Mouse (Mus musculus) liver, embryonic 16.5 days (tissue): ENCODE results near the gene Smox. TPM values are rescaled to one million over a fixed set of nuclear protein-coding genes. Genes with fewer than 3 reads are reported as not detected.
A peak's percentile ranks its signal among the peaks of the same experiment; 100 is the strongest.

Experiments
- ATAC-seq: fragments of 200-750 bp; cut with Nextera tagmentation; 2 replicates; pipeline ENCODE4 v1.8.0; 2017; ENCODE audit warnings: low read depth, mild to moderate bottlenecking, moderate number of reproducible peaks, moderate library complexity
- H3K27ac ChIP-seq: fragments of 300-500 bp; sonication (generic); 2 replicates; pipeline ENCODE4 v1.5.1; 2014; ENCODE audit warnings: mild to moderate bottlenecking, low read length
- H3K27me3 ChIP-seq: fragments of 300-500 bp; sonication (generic); 2 replicates; pipeline ENCODE4 v1.6.1; 2014; ENCODE audit warnings: low read depth, low read length, mixed read lengths; ENCODE audit not compliant: control insufficient read depth, insufficient read depth
- H3K36me3 ChIP-seq: fragments of 300-500 bp; sonication (generic); 2 replicates; pipeline ENCODE4 v1.6.1; 2014; ENCODE audit warnings: mild to moderate bottlenecking; ENCODE audit not compliant: control insufficient read depth, insufficient read depth
- H3K4me1 ChIP-seq: fragments of 300-500 bp; sonication (generic); 2 replicates; pipeline ENCODE4 v1.6.1; 2014; ENCODE audit warnings: low read depth, low read length, mixed read lengths; ENCODE audit not compliant: control insufficient read depth
- H3K4me2 ChIP-seq: fragments of 300-500 bp; sonication (generic); 2 replicates; pipeline ENCODE4 v1.6.1; 2014; ENCODE audit warnings: low read depth, low read length, mixed read lengths
- H3K4me3 ChIP-seq: fragments of 300-500 bp; sonication (generic); 2 replicates; pipeline ENCODE4 v1.5.1; 2014; ENCODE audit warnings: low read depth, mild to moderate bottlenecking, low read length
- H3K9ac ChIP-seq: fragments of 300-500 bp; sonication (generic); 2 replicates; pipeline ENCODE4 v1.6.1; 2014; ENCODE audit warnings: low read depth, low read length
- H3K9me3 ChIP-seq: fragments of 300-500 bp; sonication (generic); replicated peaks from 2 replicates; pipeline ENCODE4 v1.6.1; 2016; ENCODE audit warnings: low read length; ENCODE audit not compliant: control insufficient read depth
- WGBS: fragments of 180-500 bp; shearing (Covaris S2); extraction: QIAGEN DNeasy Blood & Tissue Kit; methylation state at CpG from one replicate; pipeline ENCODE4 v1.1.7; 2014; ENCODE audit not compliant: insufficient replicate concordance; 5-methylcytosine and 5-hydroxymethylcytosine counted together
- polyA plus RNA-seq: library from polyadenylated mRNA; unstranded; fragments of >200 nt; fragmentation: Nextera tagmentation; extraction: Ambion mirVana; gene quantifications from 2 replicates; pipeline ENCODE4 v1.2.1, GENCODE M21; 2015

The Smox gene
- polyA plus RNA-seq, 1 experiment from 2014 or later = 89.1 TPM

DNA sequence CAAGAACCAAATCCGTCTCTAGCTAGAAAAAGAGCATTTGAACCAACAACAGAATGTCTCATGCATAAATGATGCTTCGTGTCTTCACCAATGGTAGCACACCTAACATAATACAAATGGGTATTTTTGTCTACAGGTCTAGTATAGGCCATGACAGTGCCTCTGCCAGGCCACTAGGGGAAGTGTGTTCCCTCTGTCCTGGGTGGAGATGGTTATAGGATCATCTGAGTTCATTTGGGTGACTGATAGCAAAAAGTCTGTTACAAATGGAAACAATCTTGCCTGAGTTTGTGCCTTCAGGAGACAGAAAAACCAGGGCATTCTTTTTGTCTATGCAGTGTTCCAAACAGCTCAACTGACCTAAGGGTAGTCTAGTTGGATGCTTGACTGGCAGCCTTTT, 2.4 kb upstream of the Smox start:
- no peaks in the 10 kb centered on the region for H3K36me3 ChIP-seq
- no peaks in the 10 kb centered on the region for H3K27me3 ChIP-seq
- H3K4me3 ChIP-seq = no peak overlapping the region
- no peak overlapping the region for H3K4me2 ChIP-seq
- no peak for ATAC-seq
- H3K9me3 ChIP-seq = no peaks in the 10 kb centered on the region
- peaks cover 21% of the 10 kb centered on the region for H3K4me1 ChIP-seq
- H3K9ac ChIP-seq = no peak overlapping the region
- H3K27ac ChIP-seq = no peak overlapping the region
- 68% methylated on average over 2 of the region's 2 CpGs for WGBS

DNA sequence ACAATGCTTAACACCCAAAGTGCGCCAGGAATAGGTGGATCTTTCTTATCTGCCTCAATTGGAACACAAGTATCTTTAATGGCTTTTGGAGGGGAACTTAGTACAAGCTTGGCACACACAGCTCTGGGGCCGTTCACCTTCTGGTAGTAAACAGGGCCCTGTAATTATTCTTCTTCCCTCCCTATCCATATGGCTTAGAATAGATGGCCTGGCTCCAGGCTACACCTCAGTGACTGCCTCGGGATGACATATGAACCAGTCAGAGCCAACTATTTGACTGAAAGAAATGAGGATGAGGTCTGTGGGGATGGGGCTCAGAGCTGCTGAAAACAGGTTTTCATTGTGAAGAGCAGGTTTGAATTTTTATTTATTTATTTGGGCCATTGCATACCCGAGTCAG, 1.7 kb upstream of the Smox start:
- Histone ChIP-seq H3K4me3 (no peak overlapping the region), H3K4me1 (peaks cover 25% of the 10 kb centered on the region), H3K27ac (no peak overlapping the region), H3K27me3 (no peaks in the 10 kb centered on the region), H3K9ac (no peak overlapping the region), H3K4me2 (no peak overlapping the region; the same call in 1 of the 2 replicates), H3K9me3 (no peaks in the 10 kb centered on the region), H3K36me3 (no peaks in the 10 kb centered on the region)
- ATAC-seq = no peak
- WGBS = 67% methylated on average over 4 of the region's 4 CpGs

DNA sequence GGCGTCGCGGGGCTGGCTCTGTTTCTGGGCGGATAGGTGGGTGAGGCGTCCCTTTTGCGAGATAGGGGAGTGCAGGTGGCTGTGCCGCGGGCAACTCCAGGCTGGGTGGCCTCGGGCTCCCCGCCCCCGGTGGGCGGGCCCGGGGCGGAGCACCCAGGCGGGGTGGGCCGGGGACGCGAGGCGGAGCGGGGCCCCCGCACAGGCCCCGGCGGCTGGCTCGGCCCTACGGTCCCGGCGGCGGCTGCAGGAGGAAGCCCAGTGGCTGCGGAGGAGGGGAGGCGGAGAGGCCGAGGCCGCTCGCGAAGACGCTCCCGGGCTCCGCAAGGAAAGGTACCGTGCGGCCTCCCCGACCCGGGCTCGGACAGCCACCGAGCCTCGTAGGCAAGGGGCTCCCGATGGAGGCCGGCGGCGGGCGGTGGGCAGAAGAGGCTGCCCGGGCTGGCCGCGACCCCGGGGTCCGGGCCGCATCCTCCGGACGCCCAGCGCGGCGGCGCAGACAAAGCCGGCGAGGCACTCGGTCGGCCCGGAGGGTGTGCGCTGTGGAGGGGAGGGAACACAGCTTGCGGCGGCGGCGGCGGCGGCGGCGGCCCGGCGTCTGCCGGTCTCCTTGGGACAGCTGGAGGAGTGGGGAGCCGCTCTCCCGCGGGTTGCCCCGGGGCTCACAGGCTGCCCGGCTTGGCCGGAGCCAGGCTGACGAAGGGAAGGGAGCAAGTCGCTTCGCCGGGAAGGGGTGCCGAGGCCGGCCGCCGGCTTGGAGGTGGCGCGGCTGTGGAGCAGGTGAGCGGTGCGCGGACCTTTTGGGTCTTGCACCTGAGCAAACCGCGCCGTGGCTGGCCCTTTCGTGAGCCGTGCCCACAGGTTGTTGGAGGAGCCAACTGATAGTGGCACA, 655 bp downstream of the Smox start:
- H3K9me3 ChIP-seq = no peaks in the 10 kb centered on the region
- peak overlapping the region; percentile 98 for H3K9ac ChIP-seq
- under 1% methylated on average over 100 of the region's 102 CpGs for WGBS
- peak; percentile 97 for ATAC-seq
- H3K36me3 ChIP-seq = no peaks in the 10 kb centered on the region
- no peaks in the 10 kb centered on the region for H3K27me3 ChIP-seq
- peak overlapping the region; percentile 97 for H3K4me3 ChIP-seq
- peaks cover 48% of the 10 kb centered on the region for H3K4me1 ChIP-seq
- H3K27ac ChIP-seq = peak overlapping the region; percentile 94
- H3K4me2 ChIP-seq = peak overlapping the region; percentile 84

GRCm38 (mm10) chr2:131492596-131493139, 1.4 kb downstream of the Smox start:
- H3K4me1 ChIP-seq = peaks cover 54% of the 10 kb centered on the region
- WGBS = 35% methylated on average over 10 of the region's 10 CpGs
- no peak for ATAC-seq
- no peaks in the 10 kb centered on the region for H3K36me3 ChIP-seq
- no peaks in the 10 kb centered on the region for H3K9me3 ChIP-seq
- H3K9ac ChIP-seq = peak overlapping the region; percentile 98
- H3K27me3 ChIP-seq = no peaks in the 10 kb centered on the region
- peak overlapping the region; percentile 84 for H3K4me2 ChIP-seq
- peak overlapping the region; percentile 94 for H3K27ac ChIP-seq
- peak overlapping the region; percentile 97 for H3K4me3 ChIP-seq

DNA sequence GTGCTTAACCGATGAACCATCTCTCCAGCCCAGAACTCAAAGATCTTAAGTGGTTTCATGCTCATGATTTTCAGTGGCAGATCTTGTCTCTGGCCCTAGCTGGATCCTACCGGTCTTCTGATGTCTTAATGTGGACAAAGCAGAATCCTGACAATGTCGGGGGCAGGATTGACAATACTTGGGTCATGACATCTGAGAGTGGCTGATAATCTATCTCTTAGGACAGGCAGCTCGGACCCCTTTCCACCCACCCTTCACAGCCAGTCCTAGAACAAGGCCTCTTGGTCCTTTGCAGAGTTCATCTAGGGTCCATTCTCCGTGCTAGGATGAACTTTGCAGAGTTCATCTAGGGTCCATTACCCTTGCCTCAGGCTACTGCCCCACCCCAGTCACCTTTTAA, 2.1 kb downstream of the Smox start:
- H3K4me2 ChIP-seq = peak overlapping the region; percentile 84
- peak overlapping the region; percentile 97 for H3K4me3 ChIP-seq
- H3K36me3 ChIP-seq = no peaks in the 10 kb centered on the region
- no peak for ATAC-seq
- H3K27ac ChIP-seq = peak overlapping the region; percentile 94
- 31% methylated on average over 5 of the region's 5 CpGs for WGBS
- H3K9me3 ChIP-seq = no peaks in the 10 kb centered on the region
- H3K4me1 ChIP-seq = peaks cover 62% of the 10 kb centered on the region
- H3K27me3 ChIP-seq = no peaks in the 10 kb centered on the region
- H3K9ac ChIP-seq = peak overlapping the region; percentile 98

DNA sequence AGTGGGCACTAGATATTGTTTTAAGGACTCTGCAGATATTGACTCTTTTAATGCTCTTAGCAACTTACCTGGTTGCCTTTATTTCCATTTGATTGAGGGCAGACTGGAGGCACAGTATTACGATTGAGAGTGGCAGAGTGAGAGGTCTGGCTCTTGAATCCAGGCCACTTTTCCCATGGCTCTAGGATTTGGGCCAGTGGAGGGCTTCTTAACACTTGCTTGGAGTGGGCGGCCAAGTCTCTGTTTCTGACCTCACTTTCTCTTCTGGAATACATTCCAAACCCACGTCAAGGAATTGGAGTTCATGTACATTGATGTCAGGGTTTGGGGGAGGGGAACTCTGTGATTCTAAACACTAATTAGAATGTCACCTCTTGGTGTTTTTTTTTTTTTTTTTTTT, 4.0 kb downstream of the Smox start:
- H3K4me2 ChIP-seq = peak overlapping the region; percentile 84; the same call in 1 of the 2 replicates
- peaks cover 69% of the 10 kb centered on the region for H3K4me1 ChIP-seq
- H3K27ac ChIP-seq = no peak overlapping the region
- 81% methylated on average over 3 of the region's 3 CpGs for WGBS
- no peaks in the 10 kb centered on the region for H3K9me3 ChIP-seq
- H3K36me3 ChIP-seq = no peaks in the 10 kb centered on the region
- H3K4me3 ChIP-seq = no peak overlapping the region
- no peak overlapping the region for H3K9ac ChIP-seq
- no peak for ATAC-seq
- H3K27me3 ChIP-seq = no peaks in the 10 kb centered on the region

- Histone ChIP-seq H3K27me3 (no peaks in the 10 kb centered on the region), H3K4me3 (peak overlapping the region; percentile 51), H3K9ac (peak overlapping the region; percentile 47), H3K27ac (peak overlapping the region; percentile 99), H3K9me3 (no peaks in the 10 kb centered on the region), H3K4me1 (peaks cover 61% of the 10 kb centered on the region), H3K36me3 (no peaks in the 10 kb centered on the region), H3K4me2 (peak overlapping the region; percentile 72)
- WGBS = 70% methylated on average over 5 of the region's 5 CpGs
- no peak for ATAC-seq
Measured at GRCm38 (mm10) chr2:131496125-131496820, 5.0 kb downstream of the Smox start.

DNA sequence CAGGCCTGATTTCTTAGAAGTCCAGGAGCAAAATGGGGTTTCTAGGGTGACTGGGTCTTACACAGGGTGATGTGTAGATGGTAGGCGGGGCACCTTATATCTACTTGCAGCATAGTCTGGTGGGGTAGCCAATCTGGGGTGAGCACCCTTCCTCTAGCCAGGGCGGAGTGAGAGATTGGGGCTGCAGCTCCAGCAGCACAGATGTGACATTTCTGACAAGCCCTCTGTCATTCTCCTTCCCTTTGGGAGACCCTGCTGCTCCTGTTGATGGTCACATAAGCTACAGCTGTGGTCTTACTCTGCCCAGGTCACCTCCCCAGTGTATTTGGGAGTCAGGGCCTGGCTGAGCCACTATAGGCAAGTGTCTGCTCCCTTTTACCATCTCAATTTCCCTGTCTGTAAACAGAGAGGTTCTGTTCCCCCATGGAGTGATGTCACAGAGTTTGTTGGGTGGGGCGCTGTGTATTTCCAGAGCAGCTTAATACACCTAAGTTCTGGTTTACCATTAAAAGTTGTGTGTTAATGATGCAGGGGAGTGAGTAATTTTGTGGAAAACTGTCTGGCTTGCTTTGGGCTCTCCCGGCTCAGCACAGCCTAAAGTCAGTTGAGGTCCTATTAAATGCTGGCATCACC, 6.0 kb downstream of the Smox start:
- WGBS = 51% methylated on average over 4 of the region's 4 CpGs
- peak overlapping the region; percentile 51 for H3K4me3 ChIP-seq
- peak; percentile 99 for ATAC-seq

More for the DNA sequence above, 6.0 kb downstream of the Smox start:
- H3K27ac ChIP-seq = peak overlapping the region; percentile 99
- H3K4me2 ChIP-seq = peak overlapping the region; percentile 72
- H3K9me3 ChIP-seq = no peaks in the 10 kb centered on the region
- peak overlapping the region; percentile 67 for H3K9ac ChIP-seq
- H3K27me3 ChIP-seq = no peaks in the 10 kb centered on the region
- peaks cover 61% of the 10 kb centered on the region for H3K4me1 ChIP-seq
- H3K36me3 ChIP-seq = no peaks in the 10 kb centered on the region
